Mouse (Mus musculus) liver, embryonic 14.5 days (tissue): Measurements from ENCODE around the gene Mrpl54.

Experiments used
- CTCF ChIP-seq: IDR thresholded peaks from 2 replicates; pipeline ENCODE4 v1.5.1; 2016; ENCODE audit warnings: antibody characterized with exemption, low read depth, control low read depth
- EP300 ChIP-seq: IDR thresholded peaks from 2 replicates; pipeline ENCODE4 v1.6.1; 2016; ENCODE audit warnings: antibody characterized with exemption, low read depth

- TF ChIP-seq CTCF = no peak
- TF ChIP-seq EP300 = no peak
These were observed 5.6 kb upstream of the Mrpl54 start for GRCm38 (mm10) chr10:81272356-81272755.
